Mouse (Mus musculus): Measurements from ENCODE around the gene Limk2.

- no peak for TF ChIP-seq CTCF (IDR thresholded peaks at IDR 0.05; ENCODE audit: low read depth)
- no peak for TF ChIP-seq EP300 (optimal IDR thresholded peaks at IDR 0.05)
Measured at GRCm38 (mm10) chr11:3313294-3313693, 95.7 kb downstream of the Limk2 start.

All from stomach, postnatal 0 days (tissue).